17 mouse cellular contexts compared by ENCODE assay signal in the genomic region with DNA sequence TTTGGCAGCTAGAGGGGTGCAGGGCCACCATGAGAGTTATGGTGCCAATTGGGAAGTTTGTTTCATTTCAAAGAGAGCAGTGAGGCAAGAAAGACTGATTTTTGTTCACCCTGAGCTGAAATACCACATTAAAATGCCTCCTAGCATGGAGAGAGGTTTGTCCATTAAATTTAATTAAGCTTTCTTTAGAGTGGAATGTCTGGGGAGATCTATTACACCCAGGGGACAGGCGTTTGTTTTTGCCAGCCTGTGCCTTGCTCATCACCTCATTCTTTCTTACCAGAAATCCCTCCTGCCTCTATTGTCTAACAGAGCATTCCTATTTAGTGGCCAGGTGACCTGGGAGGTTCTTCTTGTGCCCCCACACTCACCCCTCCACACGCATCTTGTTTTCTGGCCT.
"Had no signal": no experiment of that assay in that cellular context is flagged by ENCODE, and none has a peak within 500 bp of the region (broad histone marks: within the 10 kb centered on the region; RNA-seq: fewer than 3 reads in every experiment).

No protein-coding gene starts in this region.

- H3K4me3 ChIP-seq: layer of hippocampus, adult 2 months; limb, embryonic 12.5 days; liver, embryonic 13.5 days; lung, embryonic 15.5 days; megakaryocyte, embryonic 14.5 days; midbrain, embryonic 12.5 days had no signal

- H3K9ac ChIP-seq: limb, embryonic 12.5 days; liver, embryonic 13.5 days; liver, postnatal 0 days; lung, embryonic 15.5 days; midbrain, embryonic 12.5 days had no signal

- ATAC-seq: liver, postnatal 0 days; midbrain, embryonic 16.5 days had no signal

- H3K27ac ChIP-seq: layer of hippocampus, adult 2 months; limb, embryonic 12.5 days; liver, embryonic 13.5 days; lung, embryonic 15.5 days; macrophage; midbrain, embryonic 12.5 days had no signal

- H3K4me2 ChIP-seq: limb, embryonic 12.5 days; liver, embryonic 13.5 days; lung, embryonic 15.5 days; midbrain, embryonic 12.5 days had no signal

- DNase-seq: kidney, postnatal 4 days; liver; liver, embryonic 13.5 days; liver, postnatal 0 days; lung, postnatal 14 days; retina, postnatal 1 day; right cerebral cortex, postnatal 4 days; spleen, adult 18-20 months; thymus, adult 18-20 months; thymus, postnatal 14 days had no signal

- H3K36me3 ChIP-seq: limb, embryonic 12.5 days; liver, embryonic 13.5 days; lung, embryonic 15.5 days; midbrain, embryonic 12.5 days had no signal

- H3K4me1 ChIP-seq: limb, embryonic 12.5 days; liver, embryonic 13.5 days; lung, embryonic 15.5 days; megakaryocyte, embryonic 14.5 days; midbrain, embryonic 12.5 days had no signal

- H3K27me3 ChIP-seq: limb, embryonic 12.5 days; liver, embryonic 13.5 days; lung, embryonic 15.5 days; megakaryocyte, embryonic 14.5 days; midbrain, embryonic 12.5 days had no signal

- H3K9me3 ChIP-seq: limb, embryonic 12.5 days; liver, embryonic 13.5 days; lung, embryonic 15.5 days; megakaryocyte, embryonic 14.5 days; midbrain, embryonic 12.5 days had no signal
